Mouse (Mus musculus): ENCODE measurements around the gene Atg101. TPM values are rescaled to one million over a fixed set of nuclear protein-coding genes. Genes with fewer than 3 reads are reported as not detected.

The Atg101 gene
- total RNA-seq, 4 experiments from 2014 or later, result 31.4 to 48.9 (median 37.0) TPM

- DNase-seq, result no peak
Observed at GRCm38 (mm10) chr15:101255842-101256462, 28.1 kb upstream of the Atg101 start.

- DNase-seq, result no peak
Observed at GRCm38 (mm10) chr15:101256463-101257206, 27.4 kb upstream of the Atg101 start.

DNA sequence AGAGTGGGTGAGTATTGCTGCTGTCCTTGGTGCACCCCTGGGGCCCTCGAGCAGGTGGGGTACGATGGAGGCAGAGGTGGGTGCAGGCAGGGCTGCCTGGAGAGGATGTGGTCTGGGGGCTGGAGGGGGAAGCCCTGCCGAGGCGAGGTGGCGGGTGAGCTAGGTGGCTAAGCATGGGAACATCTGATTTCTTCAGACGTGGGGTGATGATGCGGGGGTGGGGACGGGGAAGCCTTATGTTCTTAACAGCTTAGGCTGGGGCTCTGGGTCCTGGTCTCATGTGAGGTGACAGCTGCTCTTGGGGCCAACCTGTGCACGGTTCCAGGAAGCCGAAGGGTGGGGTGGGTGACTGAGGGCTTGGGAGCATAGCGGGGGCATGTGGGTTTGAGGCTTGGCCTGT, 25.7 kb upstream of the Atg101 start:
- no peak for DNase-seq

GRCm38 (mm10) chr15:101259922-101260321, 24.1 kb upstream of the Atg101 start:
- no peak for DNase-seq

GRCm38 (mm10) chr15:101260387-101260786, 23.7 kb upstream of the Atg101 start:
- DNase-seq, result peak; percentile 74

DNA sequence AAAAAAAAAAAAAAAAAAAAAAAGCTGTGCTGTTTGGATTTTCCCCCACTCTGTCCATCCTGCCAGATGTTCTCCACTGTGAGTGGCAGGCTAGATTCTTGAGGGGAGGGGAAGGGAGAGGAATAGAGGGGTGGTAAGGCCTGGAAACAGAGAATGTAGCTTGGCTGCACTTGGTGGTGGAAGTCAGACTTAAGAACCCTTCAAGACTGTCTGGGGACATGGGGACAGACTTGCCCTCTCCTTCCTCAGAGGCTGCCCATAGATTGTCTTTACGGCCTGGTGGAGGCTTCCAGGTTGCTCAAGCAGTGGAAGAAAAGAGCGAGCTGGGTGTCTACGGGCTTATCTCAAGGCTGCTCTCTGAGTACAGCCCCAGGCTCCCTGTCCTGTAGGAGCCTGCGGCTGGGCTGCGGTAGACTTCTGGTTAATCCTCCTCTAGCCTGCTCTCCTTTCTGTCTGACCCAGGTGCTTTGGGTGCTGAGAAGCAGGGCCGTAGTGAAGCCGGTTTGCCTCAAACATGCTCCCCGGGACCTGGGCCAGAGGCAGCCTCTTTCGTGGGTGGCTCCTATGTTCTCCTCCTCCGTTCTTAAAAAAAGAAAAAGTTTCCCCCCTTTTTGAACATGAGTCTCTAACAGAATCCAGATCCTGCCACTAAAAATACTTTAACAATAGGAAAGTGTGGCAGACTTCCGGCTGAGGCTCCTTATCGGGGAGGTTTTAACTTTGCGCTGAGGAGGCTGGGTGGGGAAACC, 23.0 kb upstream of the Atg101 start:
- DNase-seq, result no peak

DNA sequence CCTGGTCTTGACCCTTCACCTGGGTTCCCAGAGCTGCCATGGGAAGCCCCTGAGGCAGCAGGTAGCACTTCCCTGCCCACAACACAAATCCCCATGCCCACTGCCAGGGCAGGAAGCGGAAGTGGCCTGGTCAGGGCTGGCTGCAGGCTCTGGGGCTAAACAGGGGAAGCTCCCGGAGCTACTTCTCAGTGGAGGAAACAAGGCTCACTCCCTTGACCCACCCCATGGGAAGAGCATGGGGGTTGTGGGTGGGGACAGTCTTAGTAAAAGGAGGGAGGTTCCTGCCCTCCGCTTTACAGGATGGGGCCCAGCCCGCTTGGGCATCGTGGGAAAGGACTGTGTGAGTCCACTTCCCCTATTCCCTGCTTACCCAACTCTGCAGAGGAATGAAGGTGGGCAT, 21.6 kb upstream of the Atg101 start:
- DNase-seq, result no peak

GRCm38 (mm10) chr15:101266132-101266963, 17.7 kb upstream of the Atg101 start:
- DNase-seq, result peak; percentile 96

- no peak for DNase-seq
Observed at GRCm38 (mm10) chr15:101267053-101268032, 16.7 kb upstream of the Atg101 start.

- no peak for DNase-seq
Observed at GRCm38 (mm10) chr15:101270101-101270820, 13.8 kb upstream of the Atg101 start.

DNA sequence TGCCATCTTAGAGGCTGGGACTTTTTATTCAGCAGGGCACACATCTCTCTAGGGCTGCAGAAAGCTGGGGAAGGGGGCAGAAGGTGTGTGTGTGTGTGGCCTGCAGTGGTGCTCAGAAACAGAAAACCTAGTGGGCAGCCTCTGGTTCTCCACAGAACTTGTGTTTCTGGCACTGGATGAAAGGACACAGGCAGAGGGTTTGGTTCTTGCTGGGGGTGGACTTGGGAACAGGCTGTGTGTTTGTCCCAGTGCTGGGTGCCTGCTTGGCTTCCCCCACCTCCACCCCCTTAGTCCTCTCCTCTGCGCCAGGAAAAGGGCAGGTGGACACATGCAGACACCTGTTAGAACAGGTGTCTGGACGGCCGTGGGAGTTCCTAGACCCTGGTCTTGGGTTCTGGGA, 13.0 kb upstream of the Atg101 start:
- DNase-seq, result no peak

DNA sequence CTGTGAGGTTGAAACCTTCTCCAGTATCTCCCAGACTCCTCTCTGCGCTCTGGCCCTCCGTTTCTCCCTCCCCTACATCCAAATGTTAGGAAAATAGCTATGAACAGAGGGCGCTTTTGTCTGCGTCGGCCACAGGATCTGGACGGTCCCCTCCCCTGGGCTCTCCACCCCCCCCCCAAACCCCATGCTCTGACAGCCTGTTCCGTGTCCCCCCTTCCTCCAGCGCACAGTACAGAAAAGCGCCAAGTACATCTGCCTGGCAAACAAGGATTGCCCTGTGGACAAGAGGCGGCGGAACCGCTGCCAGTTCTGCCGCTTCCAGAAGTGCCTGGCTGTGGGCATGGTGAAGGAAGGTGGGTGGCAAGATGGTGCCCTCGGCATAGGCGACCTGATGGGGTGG, 12.6 kb upstream of the Atg101 start:
- DNase-seq, result no peak

DNA sequence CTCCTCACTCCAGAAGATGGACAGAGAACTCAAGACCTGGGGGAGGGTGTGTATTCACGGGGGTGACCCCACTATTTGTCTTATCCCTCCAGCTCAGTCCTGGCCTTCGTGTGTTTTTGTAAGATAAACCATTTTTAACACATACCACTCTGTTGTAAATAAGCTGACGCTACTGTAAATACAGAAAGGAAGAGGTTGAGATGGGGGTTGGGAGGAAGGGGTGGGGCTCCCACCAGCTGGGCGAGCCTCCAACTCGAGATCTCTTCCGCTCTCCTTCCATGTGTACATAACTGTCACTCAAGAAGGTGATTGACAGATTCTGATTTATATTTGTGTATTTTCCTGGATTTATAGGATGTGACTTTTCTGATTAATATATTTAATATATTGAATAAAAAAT, 9.7 kb upstream of the Atg101 start:
- no peak for DNase-seq

DNA sequence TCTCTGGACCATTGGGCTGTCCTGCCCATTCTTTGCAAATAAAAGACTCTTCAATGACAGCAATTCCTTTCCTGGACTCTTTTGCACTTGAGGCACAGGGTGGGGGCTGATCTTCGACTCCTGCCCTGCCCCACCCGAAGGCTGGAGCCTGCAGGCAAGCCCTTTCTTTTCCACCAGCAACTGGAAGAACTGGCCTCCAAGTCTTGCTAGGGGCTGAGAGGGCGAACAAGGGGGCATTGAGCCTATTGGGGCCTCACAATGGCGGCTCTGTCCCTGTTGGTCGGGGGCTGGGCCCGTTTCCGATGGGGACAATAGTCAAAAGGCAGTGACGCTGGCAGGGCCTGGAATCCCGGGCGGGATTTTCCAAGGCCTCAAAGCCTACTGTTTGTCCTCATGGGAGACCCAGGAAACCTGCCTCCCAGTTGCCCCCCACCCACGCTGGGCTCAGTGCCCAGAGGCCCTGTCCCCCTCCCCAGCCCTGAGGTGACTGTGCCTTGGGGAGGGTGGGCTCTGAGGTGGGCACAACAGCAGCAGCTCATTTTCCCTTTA, 6.6 kb upstream of the Atg101 start:
- DNase-seq, result no peak

GRCm38 (mm10) chr15:101278589-101278988, 5.5 kb upstream of the Atg101 start:
- DNase-seq, result no peak

- DNase-seq, result peak; percentile 95
Observed at GRCm38 (mm10) chr15:101279430-101279999, 4.6 kb upstream of the Atg101 start.

DNA sequence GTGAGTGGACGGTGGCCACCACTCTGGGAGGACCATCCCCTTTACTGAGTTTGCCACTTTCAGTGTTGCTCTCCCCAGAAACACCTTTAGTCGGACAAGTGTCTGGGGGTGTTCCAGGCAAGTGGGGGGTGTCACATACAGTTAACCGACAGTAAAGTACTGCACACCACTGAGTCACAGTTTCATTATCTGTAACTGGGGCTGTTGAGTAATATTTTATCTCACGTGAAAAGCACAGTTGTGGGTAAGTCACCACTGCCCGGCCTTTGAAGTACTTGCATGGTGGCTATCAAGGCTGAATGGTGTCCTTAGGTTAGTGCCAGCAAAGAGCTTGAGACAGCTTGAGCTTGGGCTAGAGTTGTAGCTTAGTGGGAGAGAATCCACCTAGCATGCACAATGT, 1.6 kb upstream of the Atg101 start:
- DNase-seq, result peak; percentile 77

GRCm38 (mm10) chr15:101283183-101283910, 725 bp upstream of the Atg101 start:
- DNase-seq, result no peak

DNA sequence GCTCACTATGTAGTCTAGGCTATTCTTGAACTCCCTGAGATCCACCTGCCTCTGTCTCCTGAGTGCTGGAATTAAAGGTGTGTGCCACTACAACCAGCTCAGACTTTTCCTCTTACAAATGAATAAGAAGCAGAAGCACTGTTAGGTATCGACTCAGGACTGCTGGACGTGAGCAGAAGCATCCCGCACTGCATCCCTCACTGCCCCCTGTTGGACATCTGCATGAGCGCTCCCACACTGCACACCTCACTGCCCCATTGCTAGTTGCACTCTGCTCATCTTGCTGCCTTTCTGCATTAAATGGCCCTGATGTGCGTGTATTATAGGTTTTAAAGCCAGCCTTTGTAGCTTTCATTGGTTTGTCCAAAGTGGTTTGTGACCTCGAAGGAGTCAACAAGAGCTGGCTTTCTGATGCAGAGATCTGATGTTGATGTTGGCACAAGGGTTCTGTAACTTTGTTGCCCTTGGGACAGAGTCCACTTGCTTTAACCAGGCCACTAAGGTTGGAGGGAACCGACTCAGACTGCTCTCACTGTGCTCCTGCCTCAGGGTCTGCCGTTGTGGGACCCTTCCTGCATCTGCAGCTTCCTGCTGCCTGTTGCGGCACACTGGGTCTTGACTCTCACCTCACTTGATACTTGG, 2.2 kb downstream of the Atg101 start:
- no peak for DNase-seq
